Mouse (Mus musculus) adipose tissue, adult 10 weeks (tissue): ENCODE measurements around the gene Nags. TPM values are rescaled to one million over a fixed set of nuclear protein-coding genes. Genes with fewer than 3 reads are reported as not detected.

Experiments
- polyA plus RNA-seq: library from polyadenylated mRNA; stranded (reverse); fragments of 350-450 nt; fragmentation: Illumina TruSeq; extraction: RNeasy Lipid Tissue Mini Kit (QIAGEN cat#74804); gene quantifications from one replicate; pipeline ENCODE4 v1.2.3, GENCODE M21; 2014; ENCODE audit warnings: low read depth, low replicate concordance

Nags gene
- 1.8 TPM for polyA plus RNA-seq

DNA sequence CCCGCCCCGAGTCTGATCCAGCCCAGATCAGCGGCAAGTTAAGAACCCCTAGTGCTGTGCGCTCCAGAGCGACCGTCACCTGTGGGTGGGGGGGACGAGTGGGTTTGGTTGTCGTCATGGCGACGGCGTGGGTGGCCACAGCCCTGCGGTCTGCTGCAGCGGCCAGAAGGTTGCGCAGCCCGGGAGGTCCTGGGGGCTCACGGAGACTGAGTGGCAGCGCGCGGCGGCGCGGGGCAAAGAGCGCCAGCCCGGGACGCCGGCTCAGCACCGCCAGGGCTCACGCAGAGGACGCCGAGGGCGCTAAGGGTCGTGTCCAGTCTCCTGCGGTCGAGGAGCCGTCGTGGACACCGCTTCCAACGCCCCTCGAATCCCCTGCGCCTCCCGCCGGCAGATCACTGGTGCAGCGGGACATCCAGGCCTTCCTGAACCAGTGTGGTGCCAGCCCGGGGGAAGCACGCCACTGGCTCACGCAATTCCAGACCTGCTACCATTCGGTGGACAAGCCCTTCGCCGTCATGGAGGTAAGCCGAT, at the start of gene Nags:
Gene Nags, plus strand, starts transcription at position 43 of the 531 bp plus-strand sequence.

DNA sequence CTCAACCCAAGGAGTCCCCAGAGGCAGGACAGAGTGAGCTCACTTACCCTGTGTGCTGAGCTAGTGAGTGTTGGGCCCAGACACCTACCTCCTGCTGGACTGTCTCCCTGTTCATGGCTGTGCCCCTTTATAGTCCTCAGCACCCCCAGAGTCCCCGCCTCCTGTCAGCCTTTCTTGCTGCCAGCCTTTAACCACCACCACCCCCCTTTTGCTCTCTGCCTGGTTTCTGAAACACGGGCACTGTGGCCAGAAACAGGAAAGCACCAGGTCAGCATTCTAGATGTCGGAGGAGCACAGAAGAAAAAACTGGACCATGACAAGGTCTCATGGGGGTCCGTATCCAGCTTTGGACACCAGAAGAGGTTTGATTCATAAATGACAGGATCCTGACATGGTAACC, 44.1 kb upstream of the Nags start, which contains the start of gene Ppy:
Gene Ppy, minus strand, starts transcription at position 101 of the 400 bp plus-strand sequence.

DNA sequence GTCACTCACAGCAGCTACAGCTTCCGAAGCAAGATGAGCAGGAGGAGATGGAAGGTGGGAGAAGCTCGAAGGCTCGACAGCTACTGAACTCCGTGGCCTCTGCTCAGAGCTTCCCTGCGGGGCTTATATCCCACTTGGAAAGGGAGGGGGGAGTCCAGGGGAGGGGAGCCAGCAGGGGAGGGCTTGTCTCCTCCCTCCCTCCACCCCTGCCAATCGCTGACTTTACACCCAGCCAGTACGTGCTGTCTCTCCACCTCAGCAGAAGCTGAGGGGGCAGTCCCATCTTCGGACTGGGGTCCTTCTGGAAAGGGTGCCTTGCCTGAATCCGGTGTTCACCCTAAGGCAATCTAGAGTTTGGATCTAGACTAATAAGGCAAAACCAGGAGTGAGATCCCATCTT, 37.6 kb upstream of the Nags start, which contains the start of gene Pyy:
Gene Pyy, minus strand, starts transcription at position 101 of the 400 bp plus-strand sequence.

DNA sequence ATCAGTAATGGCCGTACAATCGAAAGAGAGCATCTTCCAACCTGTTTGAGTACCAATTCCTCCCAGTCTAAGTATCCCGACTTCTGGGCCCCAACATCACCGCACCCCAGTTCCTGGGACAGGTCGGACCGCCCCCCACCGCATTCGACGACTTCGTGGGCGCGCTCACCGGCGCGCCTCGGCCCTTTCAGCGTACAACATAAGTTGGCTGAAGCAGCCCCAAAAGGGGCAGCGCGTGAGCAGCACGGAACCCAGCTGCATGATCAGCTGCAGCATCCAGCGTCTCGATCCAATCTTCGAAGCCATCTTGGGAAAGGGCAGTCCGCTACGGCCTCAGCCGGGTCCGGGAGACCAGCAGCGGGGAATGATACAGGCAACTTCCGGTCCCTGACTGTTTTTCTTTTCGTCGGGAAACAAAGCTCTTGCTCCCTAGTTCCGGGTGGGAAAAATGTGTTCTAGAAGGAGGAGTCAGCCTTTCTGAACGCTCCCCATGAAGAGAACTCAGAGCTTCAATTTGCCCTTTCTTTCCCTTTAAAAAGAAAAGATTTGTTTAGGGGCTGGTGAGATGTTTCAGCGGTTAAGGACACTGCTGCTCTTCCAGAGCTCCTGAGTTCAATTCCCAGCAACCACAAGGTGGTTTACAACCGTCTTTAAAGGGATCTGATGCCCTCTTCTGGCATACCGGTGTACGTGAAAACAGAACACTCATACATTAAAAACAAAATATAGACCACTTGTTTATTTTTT, 10.9 kb downstream of the Nags start, which contains the start of gene Tmem101:
Gene Tmem101, minus strand, starts transcription at position 366 of the 747 bp plus-strand sequence.

DNA sequence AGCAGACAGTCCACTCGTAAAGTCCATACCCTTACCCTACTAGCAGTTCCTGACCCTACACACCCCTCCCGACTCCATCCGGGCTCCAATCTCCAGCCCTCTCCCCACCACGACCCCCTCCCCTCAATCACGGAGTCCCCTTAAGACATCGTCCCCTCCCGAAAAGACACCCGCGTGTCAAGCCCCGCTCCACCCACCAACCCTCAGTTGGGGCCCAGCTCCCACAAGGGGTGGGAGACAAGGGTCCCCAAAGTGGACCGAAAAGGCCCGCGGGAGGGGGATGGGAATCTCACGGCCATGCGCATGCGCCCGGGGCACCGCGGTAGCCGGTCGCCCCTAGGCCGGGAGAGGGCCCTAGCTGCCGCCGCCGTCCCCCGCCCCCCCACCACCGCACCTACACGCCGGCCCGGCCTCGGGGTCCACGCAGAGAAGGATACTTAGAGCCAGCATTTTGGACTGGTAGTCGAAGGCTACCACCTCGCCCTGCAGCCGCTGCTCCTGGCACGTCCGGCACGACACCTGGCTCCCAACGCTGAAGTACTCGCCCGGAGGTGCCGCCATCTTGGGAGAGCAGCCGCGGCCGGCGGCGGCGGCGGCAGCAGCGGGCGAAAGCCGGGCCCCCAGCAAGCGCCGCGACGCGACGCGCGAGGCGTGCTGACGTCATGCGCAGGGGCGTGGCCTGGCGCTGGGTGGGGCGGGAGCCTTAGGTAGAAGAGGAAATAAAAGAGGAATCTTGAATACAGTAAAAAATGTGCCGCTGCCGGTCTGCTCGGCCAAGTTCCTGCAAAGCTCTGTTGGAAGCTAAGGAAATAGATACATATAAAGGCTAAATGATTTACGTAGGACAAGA, 39.6 kb downstream of the Nags start, which contains the start of gene Lsm12:
Gene Lsm12, minus strand, starts transcription at position 651 of the 850 bp plus-strand sequence.

DNA sequence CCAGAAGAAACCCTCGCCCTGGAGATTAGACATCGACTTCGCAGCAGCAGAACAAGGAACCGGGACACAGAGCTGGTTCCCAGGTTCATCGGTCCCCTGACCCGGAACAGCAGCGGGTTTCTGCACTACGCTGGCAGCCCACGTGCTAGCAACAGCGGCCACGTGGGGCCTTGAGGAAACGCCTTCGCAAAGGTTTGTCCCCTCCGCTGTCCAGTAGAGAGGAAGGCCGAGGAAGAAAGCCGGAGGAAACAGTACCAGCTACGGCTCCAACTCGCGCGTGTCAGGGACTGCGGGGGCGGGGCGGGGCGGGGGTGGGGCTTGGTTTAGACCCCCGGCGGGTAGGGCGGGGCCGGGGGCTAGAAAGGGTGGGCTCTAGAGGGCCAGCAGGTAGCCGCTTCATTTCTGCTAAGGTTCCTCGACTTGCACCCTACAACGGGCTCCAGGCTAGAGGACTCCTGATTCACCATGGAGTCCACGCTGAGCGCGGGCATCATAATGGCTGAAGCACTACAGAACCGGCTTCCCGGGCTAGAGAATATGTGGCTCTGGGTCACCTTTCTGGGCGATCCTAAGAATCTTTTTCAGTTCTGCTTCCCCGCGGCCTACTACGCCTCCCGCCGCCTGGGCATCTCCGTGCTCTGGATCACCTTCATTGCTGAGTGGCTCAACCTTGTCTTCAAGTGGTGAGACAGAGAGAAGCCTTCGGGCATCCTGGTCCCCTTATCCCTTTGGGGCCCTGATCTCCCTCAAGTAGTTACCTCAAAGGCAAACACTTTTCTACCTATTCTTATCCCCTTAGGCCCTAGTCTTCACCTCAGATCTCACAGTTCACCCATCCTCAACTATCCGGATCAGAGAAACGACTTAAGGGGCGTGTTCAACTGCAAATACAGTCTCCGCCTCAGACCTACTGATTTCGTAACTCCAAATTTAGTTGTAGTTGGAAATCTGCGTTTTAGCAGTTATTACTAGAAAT, 44.4 kb downstream of the Nags start, which contains the start of gene G6pc3:
Gene G6pc3, plus strand, starts transcription at position 160 of the 976 bp plus-strand sequence.

Other genes starting within 250 kb of the Nags start
- not detected for gene Sost, start 178.5 kb upstream of the Nags start, polyA plus RNA-seq
- gene Cfap97d1, start 161.2 kb upstream of the Nags start, polyA plus RNA-seq: 1.6 TPM
- 44.8 TPM for gene Dusp3, start 158.5 kb upstream of the Nags start, polyA plus RNA-seq
- gene Mpp3, start 117.1 kb upstream of the Nags start, polyA plus RNA-seq: 21.9 TPM
- 59.1 TPM for gene Cd300lg, start 104.0 kb upstream of the Nags start, polyA plus RNA-seq
- 41.1 TPM for gene Mpp2, start 57.0 kb upstream of the Nags start, polyA plus RNA-seq
- gene Ppy, start 44.2 kb upstream of the Nags start, polyA plus RNA-seq: 27.9 TPM
- gene Pyy, start 37.7 kb upstream of the Nags start, polyA plus RNA-seq: not detected
- 13.5 TPM for gene Tmem101, start 10.9 kb downstream of the Nags start, polyA plus RNA-seq
- 29.4 TPM for gene Lsm12, start 39.8 kb downstream of the Nags start, polyA plus RNA-seq
- 69.1 TPM for gene G6pc3, start 44.1 kb downstream of the Nags start, polyA plus RNA-seq
- 67.5 TPM for gene Hdac5, start 84.7 kb downstream of the Nags start, polyA plus RNA-seq
- gene BC030867, start 103.4 kb downstream of the Nags start, polyA plus RNA-seq: 0.57 TPM
- gene Asb16, start 123.2 kb downstream of the Nags start, polyA plus RNA-seq: 2.2 TPM
- 43.3 TPM for gene Tmub2, start 139.4 kb downstream of the Nags start, polyA plus RNA-seq
- 34.5 TPM for gene Atxn7l3, start 151.1 kb downstream of the Nags start, polyA plus RNA-seq
- 77.3 TPM for gene Ubtf, start 174.2 kb downstream of the Nags start, polyA plus RNA-seq
- 0.06 TPM for gene Slc4a1, start 220.7 kb downstream of the Nags start, polyA plus RNA-seq
- 1.8 TPM for gene Rundc3a, start 247.9 kb downstream of the Nags start, polyA plus RNA-seq